ENCODE assay signal across 15 mouse cellular contexts in genomic region chr6:128112605-128113004, GRCm38 (mm10). TPM values are rescaled to one million over a fixed set of nuclear protein-coding genes. Genes with fewer than 3 reads are reported as not detected.
A peak's percentile ranks its signal among the peaks of the same experiment; 100 is the strongest.
DNase-seq lines count a peak whose midpoint lies in the region; ATAC-seq and TF ChIP-seq lines count a peak whose summit lies in the region.
"Had no signal": no experiment of that assay in that cellular context is flagged by ENCODE, and none has a peak within 500 bp of the region (broad histone marks: within the 10 kb centered on the region; RNA-seq: fewer than 3 reads in every experiment).

No protein-coding gene starts in this region.

- ATAC-seq in kidney, embryonic 14.5 days (ENCODE audit: low FRiP score, low TSS enrichment): peak; percentile 40
- no peak for ATAC-seq in embryonic facial prominence, embryonic 12.5 days (ENCODE audit: insufficient number of reproducible peaks, insufficient read depth, low FRiP score, low TSS enrichment)
- peak; percentile 80 for ATAC-seq in kidney, postnatal 0 days (replicated peaks; ENCODE audit: low FRiP score, low read depth)
- ATAC-seq in intestine, postnatal 0 days: no peak

- DNase-seq in heart, embryonic 10.5 days (ENCODE audit: low spot score): no peak
- no peak for DNase-seq in heart, postnatal 10 days
- no peak for DNase-seq in kidney, adult 18-20 months
- no peak for DNase-seq in kidney, postnatal 0 days (ENCODE audit: low spot score)
- DNase-seq in ovary, postnatal 14 days (ENCODE audit: low spot score): no peak
- DNase-seq: adrenal gland, postnatal 10 days; cerebellum, adult 9-10 months; heart, postnatal 36 days; layer of hippocampus, postnatal 36 days; left cerebral cortex, postnatal 4 days; lung, postnatal 36 days; thymus, adult 18-20 months had no signal

- TF ChIP-seq CTCF in kidney, postnatal 0 days (IDR thresholded peaks at IDR 0.05; ENCODE audit: low read depth): no peak
- TF ChIP-seq CTCF in intestine, postnatal 0 days (IDR thresholded peaks at IDR 0.05; ENCODE audit: low read depth): no peak

- no peaks in the 10 kb centered on the region for H3K9me3 ChIP-seq in heart, embryonic 10.5 days
- no peaks in the 10 kb centered on the region for H3K9me3 ChIP-seq in kidney, embryonic 14.5 days (ENCODE audit: control insufficient read depth, low read length)
- H3K9me3 ChIP-seq in embryonic facial prominence, embryonic 12.5 days: no peaks in the 10 kb centered on the region
- H3K9me3 ChIP-seq in kidney, postnatal 0 days (replicated peaks; ENCODE audit: low read length): no peaks in the 10 kb centered on the region
- H3K9me3 ChIP-seq in intestine, postnatal 0 days (ENCODE audit: control insufficient read depth): no peaks in the 10 kb centered on the region

- H3K36me3 ChIP-seq in heart, embryonic 10.5 days: peaks cover 8% of the 10 kb centered on the region; the same call in 1 of the 2 replicates
- H3K36me3 ChIP-seq in kidney, embryonic 14.5 days (ENCODE audit: control insufficient read depth, insufficient read depth, low read length): no peaks in the 10 kb centered on the region; the same call in 1 of the 2 replicates
- H3K36me3 ChIP-seq in embryonic facial prominence, embryonic 12.5 days: no peaks in the 10 kb centered on the region
- H3K36me3 ChIP-seq in kidney, postnatal 0 days (ENCODE audit: insufficient read depth, low read length): no peaks in the 10 kb centered on the region
- H3K36me3 ChIP-seq in intestine, postnatal 0 days (ENCODE audit: control insufficient read depth, insufficient read depth): peaks cover 4% of the 10 kb centered on the region; the same call in 1 of the 2 replicates

- peak overlapping the region; percentile 77 for H3K27ac ChIP-seq in heart, embryonic 10.5 days
- peak overlapping the region; percentile 73; the same call in 1 of the 2 replicates for H3K27ac ChIP-seq in kidney, embryonic 14.5 days (ENCODE audit: low read depth, low read length)
- H3K27ac ChIP-seq in embryonic facial prominence, embryonic 12.5 days: peak overlapping the region; percentile 46
- peak overlapping the region; percentile 84 for H3K27ac ChIP-seq in kidney, postnatal 0 days
- no peak overlapping the region for H3K27ac ChIP-seq in intestine, postnatal 0 days (ENCODE audit: low read depth, low read length)

- intact Hi-C loops in heart, postnatal 10 days (cut with DNase I): no loop called here

- H3K27me3 ChIP-seq in heart, embryonic 10.5 days (ENCODE audit: insufficient read depth, poor library complexity, severe bottlenecking): no peaks in the 10 kb centered on the region
- no peaks in the 10 kb centered on the region for H3K27me3 ChIP-seq in kidney, embryonic 14.5 days (ENCODE audit: control insufficient read depth, insufficient read depth, low read length)
- H3K27me3 ChIP-seq in embryonic facial prominence, embryonic 12.5 days: no peaks in the 10 kb centered on the region
- H3K27me3 ChIP-seq in kidney, postnatal 0 days (ENCODE audit: insufficient read depth, low read length): no peaks in the 10 kb centered on the region
- no peaks in the 10 kb centered on the region for H3K27me3 ChIP-seq in intestine, postnatal 0 days (replicated peaks; ENCODE audit: control insufficient read depth, insufficient read depth, low read length)

- 28% methylated on average over 3 of the region's 3 CpGs for WGBS in heart, embryonic 10.5 days
- WGBS in kidney, embryonic 14.5 days: 20% methylated on average over 3 of the region's 3 CpGs
- WGBS in embryonic facial prominence, embryonic 12.5 days: 25% methylated on average over 3 of the region's 3 CpGs
- WGBS in kidney, postnatal 0 days: 12% methylated on average over 3 of the region's 3 CpGs
- WGBS in intestine, postnatal 0 days: 65% methylated on average over 3 of the region's 3 CpGs

- H3K4me2 ChIP-seq in kidney, embryonic 14.5 days (replicated peaks; ENCODE audit: low read depth, low read length): no peak overlapping the region
- no peak overlapping the region for H3K4me2 ChIP-seq in embryonic facial prominence, embryonic 12.5 days (replicated peaks)
- H3K4me2 ChIP-seq in kidney, postnatal 0 days (ENCODE audit: low read length): no peak overlapping the region
- H3K4me2 ChIP-seq in intestine, postnatal 0 days (replicated peaks; ENCODE audit: low read depth): no peak overlapping the region

- no peak overlapping the region for H3K4me3 ChIP-seq in heart, embryonic 10.5 days
- H3K4me3 ChIP-seq in kidney, embryonic 14.5 days (ENCODE audit: low read length): no peak overlapping the region
- no peak overlapping the region for H3K4me3 ChIP-seq in embryonic facial prominence, embryonic 12.5 days
- no peak overlapping the region for H3K4me3 ChIP-seq in kidney, postnatal 0 days (replicated peaks; ENCODE audit: low read depth, low read length)
- H3K4me3 ChIP-seq in intestine, postnatal 0 days (ENCODE audit: low read depth, low read length): no peak overlapping the region

- H3K9ac ChIP-seq in kidney, embryonic 14.5 days (ENCODE audit: low read depth, low read length): no peak overlapping the region
- no peak overlapping the region for H3K9ac ChIP-seq in embryonic facial prominence, embryonic 12.5 days
- no peak overlapping the region for H3K9ac ChIP-seq in kidney, postnatal 0 days (ENCODE audit: low read depth, low read length)
- no peak overlapping the region for H3K9ac ChIP-seq in intestine, postnatal 0 days (ENCODE audit: low read depth, low read length)

- H3K4me1 ChIP-seq in heart, embryonic 10.5 days: peaks cover 68% of the 10 kb centered on the region
- peaks cover 48% of the 10 kb centered on the region for H3K4me1 ChIP-seq in kidney, embryonic 14.5 days (ENCODE audit: control insufficient read depth, insufficient read depth, low read length)
- peaks cover 41% of the 10 kb centered on the region for H3K4me1 ChIP-seq in embryonic facial prominence, embryonic 12.5 days
- H3K4me1 ChIP-seq in kidney, postnatal 0 days (replicated peaks; ENCODE audit: insufficient read depth, low read length): peaks cover 28% of the 10 kb centered on the region
- H3K4me1 ChIP-seq in intestine, postnatal 0 days (replicated peaks; ENCODE audit: control insufficient read depth, insufficient read depth, low read length): no peaks in the 10 kb centered on the region

RNA-seq across cellular contexts. Expression of gene Tspan9, which starts 30.8 kb away (rescaled TPM):
- 111 and 177 TPM in 2 replicates for polyA plus RNA-seq in heart, embryonic 10.5 days (2016; fragmentation: Nextera tagmentation; extraction: Ambion mirVana)
- total RNA-seq in heart, postnatal 10 days (2021): 100 to 1,000 TPM; 184 to 197 TPM
- polyA plus RNA-seq in kidney, embryonic 14.5 days (2014; fragmentation: Nextera tagmentation; extraction: Ambion mirVana): 96.6 and 100 TPM in 2 replicates
- 108 and 110 TPM in 2 replicates for polyA plus RNA-seq in embryonic facial prominence, embryonic 12.5 days (2016; fragmentation: Nextera tagmentation; extraction: Ambion mirVana)
- polyA plus RNA-seq in kidney, postnatal 0 days (2015; fragmentation: Nextera tagmentation; extraction: Ambion mirVana): 102 and 131 TPM in 2 replicates
- 49.8 and 55.5 TPM in 2 replicates for polyA plus RNA-seq in intestine, postnatal 0 days (2015; fragmentation: Nextera tagmentation; extraction: Ambion mirVana)

Comparison
In these comparisons a context has a peak if more than half of its experiments do, and no peak if none do; other contexts are left out.
1. ATAC-seq: peak in kidney, embryonic 14.5 days (single experiment) and kidney, postnatal 0 days (single experiment); none in embryonic facial prominence, embryonic 12.5 days (single experiment) and intestine, postnatal 0 days (single experiment).